Mouse (Mus musculus): ENCODE measurements around the gene Aldh2. TPM values are rescaled to one million over a fixed set of nuclear protein-coding genes. Genes with fewer than 3 reads are reported as not detected.

The Aldh2 gene
- total and polyA plus RNA-seq, 3 experiments, result 198 to 471 (median 267) TPM

DNA sequence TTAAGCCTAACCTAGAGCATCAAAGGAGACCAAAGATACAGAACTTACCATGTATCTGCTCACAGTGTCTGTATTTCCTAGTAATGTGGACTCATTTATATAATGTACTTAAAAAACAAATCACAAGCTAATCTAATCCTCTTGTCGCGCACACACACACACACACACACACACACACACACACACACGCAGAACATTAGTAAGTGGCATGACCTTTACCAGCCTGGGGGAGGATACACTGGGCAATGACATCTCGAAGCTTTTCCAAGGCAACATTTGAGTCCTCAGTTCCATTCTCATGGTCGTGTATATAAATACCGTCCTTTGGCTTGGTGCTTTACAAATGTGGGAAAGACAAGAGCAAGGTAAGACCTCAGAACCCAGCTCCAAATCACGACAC lies 67.1 kb downstream of the Aldh2 start:
- Histone ChIP-seq H3K27ac (ENCODE audit: control insufficient read depth, low read depth, low read length) (no peak overlapping the region), H3K36me3 (ENCODE audit: control insufficient read depth in 1 of 2, insufficient read depth in 2 of 2, low read length in 2 of 2) (peaks cover 0 to 14% of the 10 kb centered on the region in 2 experiments; a peak in 2 of 4 replicates), H3K9ac (ENCODE audit: control insufficient read depth, low read depth, low read length, poor library complexity, severe bottlenecking) (no peak overlapping the region), H3K4me1 (ENCODE audit: control insufficient read depth in 1 of 2, insufficient read depth in 2 of 2, low read length in 2 of 2) (no peaks in the 10 kb centered on the region), H3K79me2 (ENCODE audit: control insufficient read depth, insufficient read depth, low read length, poor library complexity) (no peaks in the 10 kb centered on the region), H3K4me3 (ENCODE audit: control insufficient read depth in 1 of 2, insufficient read depth in 1 of 2, low read depth in 2 of 2, low read length in 2 of 2) (no peak overlapping the region), H3K27me3 (ENCODE audit: control insufficient read depth in 1 of 2, insufficient read depth in 2 of 2, low read length in 2 of 2) (no peaks in the 10 kb centered on the region), H3K9me3 (replicated peaks; ENCODE audit: insufficient read depth, low read length) (no peaks in the 10 kb centered on the region)
- DNase-seq (ENCODE audit: low read depth, low spot score), result no peak
- no peak for TF ChIP-seq POLR2A (IDR thresholded peaks at IDR 0.05; ENCODE audit: control insufficient read depth in 1 of 2, insufficient read depth in 1 of 2, low read depth in 1 of 2, low read length in 2 of 2, poor library complexity in 1 of 2)
- TF ChIP-seq CHD2 (IDR thresholded peaks at IDR 0.05; ENCODE audit: low read length), result no peak
- no peak for TF ChIP-seq GABPA (IDR thresholded peaks at IDR 0.05; ENCODE audit: low read depth, low read length)
- TF ChIP-seq MEF2A (IDR thresholded peaks at IDR 0.05; ENCODE audit: extremely low read depth, insufficient replicate concordance, low read depth, low read length, poor library complexity, severe bottlenecking), result no peak
- no peak for TF ChIP-seq UBTF (IDR thresholded peaks at IDR 0.05; ENCODE audit: borderline replicate concordance, insufficient read depth, low read depth, low read length)
- TF ChIP-seq JUND (IDR thresholded peaks at IDR 0.05; ENCODE audit: low read depth, low read length), result no peak
- TF ChIP-seq CTCF (IDR thresholded peaks at IDR 0.05 in 2 of 3, conservative IDR thresholded peaks at IDR 0.05 in 1 of 3; ENCODE audit: control insufficient read depth in 1 of 3, insufficient read depth in 1 of 3, low read depth in 2 of 3, low read length in 3 of 3, poor library complexity in 1 of 3, severe bottlenecking in 1 of 3), result no peak
- no peak for TF ChIP-seq MXI1 (IDR thresholded peaks at IDR 0.05; ENCODE audit: low read depth, low read length)
- no peak for TF ChIP-seq ETS1 (IDR thresholded peaks at IDR 0.05; ENCODE audit: low read depth, low read length)
- no peak for TF ChIP-seq POLR2AphosphoS5 (IDR thresholded peaks at IDR 0.05; ENCODE audit: borderline replicate concordance, low read depth, low read length)
- TF ChIP-seq NRF1 (IDR thresholded peaks at IDR 0.05; ENCODE audit: insufficient read depth, low read depth, low read length, poor library complexity, severe bottlenecking), result no peak
- TF ChIP-seq E2F4 (IDR thresholded peaks at IDR 0.05; ENCODE audit: borderline replicate concordance, low read depth, low read length), result no peak
- TF ChIP-seq MAZ (IDR thresholded peaks at IDR 0.05; ENCODE audit: low read depth, low read length), result no peak
- TF ChIP-seq EP300 (IDR thresholded peaks at IDR 0.05; ENCODE audit: low read depth in 1 of 2, low read length in 2 of 2), result no peak
- TF ChIP-seq TCF12 (IDR thresholded peaks at IDR 0.05; ENCODE audit: low read depth, low read length), result no peak
- no peak for TF ChIP-seq ZNF384 (IDR thresholded peaks at IDR 0.05; ENCODE audit: low read depth, low read length)
- TF ChIP-seq GATA1 (IDR thresholded peaks at IDR 0.05; ENCODE audit: low read depth, low read length), result no peak
- TF ChIP-seq SIN3A (IDR thresholded peaks at IDR 0.05; ENCODE audit: low read length), result no peak
- TF ChIP-seq RAD21 (IDR thresholded peaks at IDR 0.05; ENCODE audit: low read depth, low read length), result no peak
- no peak for TF ChIP-seq BHLHE40 (IDR thresholded peaks at IDR 0.05; ENCODE audit: borderline replicate concordance, low read depth, low read length)

Data from MEL (cell line).